Mouse (Mus musculus): ENCODE data around the gene Erbb2. TPM values are rescaled to one million over a fixed set of nuclear protein-coding genes. Genes with fewer than 3 reads are reported as not detected.

The Erbb2 gene
- polyA plus RNA-seq, 1 experiment: not detected

GRCm38 (mm10) chr11:98477011-98477701 is 64.9 kb downstream of the Erbb2 start:
- TF ChIP-seq GATA1 (IDR thresholded peaks at IDR 0.05; ENCODE audit: low read length): no peak

DNA sequence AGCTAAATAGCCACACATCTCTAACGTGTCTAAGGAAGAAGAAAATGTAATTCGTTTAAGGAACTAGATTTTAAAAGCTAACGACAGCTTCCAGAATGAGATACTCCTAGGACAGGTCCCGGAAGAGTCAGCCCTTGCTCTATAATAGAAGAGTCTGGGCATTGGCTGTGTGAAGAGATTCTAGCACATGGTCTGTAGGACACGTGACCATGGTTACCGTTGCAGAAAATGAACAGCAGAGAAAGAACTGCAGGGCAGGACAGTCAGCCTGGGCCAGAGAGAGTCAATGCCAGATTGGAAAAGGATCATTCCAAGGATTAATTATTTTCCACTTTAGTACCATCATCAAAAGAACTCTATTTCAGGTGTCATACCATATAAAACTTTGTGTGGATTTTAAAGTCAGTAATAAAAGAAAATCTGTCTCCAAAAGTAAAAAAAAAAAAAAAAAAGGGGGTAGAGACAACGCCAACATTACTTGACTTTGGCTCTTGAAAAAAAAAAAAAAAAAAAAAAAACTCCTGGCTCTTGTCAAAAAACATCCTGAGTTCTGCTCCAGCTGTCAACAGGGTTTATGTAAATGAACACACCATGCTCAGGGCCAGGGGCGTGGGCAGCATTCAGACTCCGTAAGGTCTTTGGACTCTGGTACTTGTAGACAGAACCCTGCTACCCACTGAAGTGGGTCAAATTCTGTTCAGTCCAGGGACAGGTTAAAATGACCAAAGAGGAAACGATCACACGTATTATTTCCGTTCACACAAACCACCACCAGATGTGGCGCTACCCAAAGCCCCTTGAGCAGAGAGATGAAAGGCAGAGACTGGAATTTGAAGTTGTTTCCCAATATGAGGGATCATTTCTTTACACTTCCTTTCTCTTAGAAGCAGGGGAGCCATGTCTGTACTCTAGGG is 67.0 kb downstream of the Erbb2 start:
- no peak for TF ChIP-seq GATA1 (IDR thresholded peaks at IDR 0.05; ENCODE audit: low read length)

- TF ChIP-seq GATA1 (IDR thresholded peaks at IDR 0.05; ENCODE audit: low read length): no peak
These were observed 67.7 kb downstream of the Erbb2 start for GRCm38 (mm10) chr11:98479940-98480497.

DNA sequence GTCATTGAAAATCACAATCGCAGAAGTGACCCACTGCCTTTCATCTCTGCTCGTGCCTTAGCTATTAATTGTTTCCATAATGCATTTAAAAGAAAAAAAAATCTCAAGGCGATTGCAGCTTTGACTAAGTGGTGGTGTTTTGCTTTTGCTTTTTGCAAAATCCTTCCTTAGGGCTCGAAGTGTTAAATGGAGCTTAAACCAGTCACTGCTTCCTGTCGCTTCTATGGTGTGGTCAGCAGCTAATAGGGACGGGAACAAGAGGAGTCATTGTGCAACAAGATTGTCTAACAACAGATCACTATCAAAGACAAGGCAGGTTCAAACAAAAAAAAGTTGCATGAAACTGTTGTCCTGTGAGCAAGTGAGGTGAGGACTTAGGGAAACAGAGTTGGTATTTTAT is 69.0 kb downstream of the Erbb2 start:
- TF ChIP-seq GATA1 (IDR thresholded peaks at IDR 0.05; ENCODE audit: low read length): no peak

DNA sequence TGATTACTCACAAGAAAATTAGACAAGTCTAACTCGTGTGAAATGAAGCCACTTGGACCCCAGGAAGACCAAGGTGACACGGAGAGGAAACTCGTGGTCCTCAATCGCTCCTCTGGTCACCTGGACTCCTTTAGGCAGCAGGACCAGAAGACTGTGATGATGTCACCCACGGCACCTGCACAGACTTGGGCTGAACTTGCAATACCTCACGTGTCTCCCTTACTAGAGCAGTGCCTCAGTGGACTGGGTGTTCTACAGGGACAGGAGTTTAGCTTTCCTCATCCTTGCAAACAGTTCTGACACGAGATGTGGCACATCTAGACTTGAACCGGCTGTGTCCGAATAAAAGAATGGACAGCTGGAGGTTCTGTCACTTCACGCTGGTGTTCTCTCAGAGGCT is 69.8 kb downstream of the Erbb2 start:
- no peak for TF ChIP-seq GATA1 (IDR thresholded peaks at IDR 0.05; ENCODE audit: low read length)

- TF ChIP-seq GATA1 (IDR thresholded peaks at IDR 0.05; ENCODE audit: low read length): no peak
These were observed 73.5 kb downstream of the Erbb2 start for GRCm38 (mm10) chr11:98485749-98486148.

Other genes with a start within 250 kb of the Erbb2 start
- 16.1 and 21.1 TPM in 2 replicates for gene Med1, start 219.2 kb upstream of the Erbb2 start, polyA plus RNA-seq (2012)
- gene Cdk12, start 209.4 kb upstream of the Erbb2 start, polyA plus RNA-seq (2012): 17.0 and 19.2 TPM in 2 replicates
- gene Neurod2, start 82.8 kb upstream of the Erbb2 start, polyA plus RNA-seq (2012): not detected in 2 replicates
- gene Ppp1r1b, start 64.1 kb upstream of the Erbb2 start, polyA plus RNA-seq (2012): not detected in 2 replicates
- 25.4 and 31.5 TPM in 2 replicates for gene Stard3, start 54.1 kb upstream of the Erbb2 start, polyA plus RNA-seq (2012)
- gene Tcap, start 28.7 kb upstream of the Erbb2 start, polyA plus RNA-seq (2012): not detected in 2 replicates
- gene Pnmt, start 26.0 kb upstream of the Erbb2 start, polyA plus RNA-seq (2012): not detected in 2 replicates
- gene Pgap3, start 12.0 kb upstream of the Erbb2 start, polyA plus RNA-seq (2012): 11.3 and 13.7 TPM in 2 replicates
- 35.2 and 51.4 TPM in 2 replicates for gene Mien1, start 26.5 kb downstream of the Erbb2 start, polyA plus RNA-seq (2012)
- gene Grb7, start 33.9 kb downstream of the Erbb2 start, polyA plus RNA-seq (2012): not detected in 2 replicates
- gene Ikzf3, start 133.6 kb downstream of the Erbb2 start, polyA plus RNA-seq (2012): not detected in 2 replicates
- 0.35 and 0.39 TPM in 2 replicates for gene Zpbp2, start 138.6 kb downstream of the Erbb2 start, polyA plus RNA-seq (2012)
- 38.2 and 44.7 TPM in 2 replicates for gene Ormdl3, start 174.9 kb downstream of the Erbb2 start, polyA plus RNA-seq (2012)
- gene Lrrc3c, start 185.8 kb downstream of the Erbb2 start, polyA plus RNA-seq (2012): not detected in 2 replicates
- gene Gm12355, start 213.2 kb downstream of the Erbb2 start, polyA plus RNA-seq (2012): not detected in 2 replicates
- gene Gsdma3, start 213.9 kb downstream of the Erbb2 start, polyA plus RNA-seq (2012): 0.04 TPM in 1 of 2 replicates, not detected in the other
- not detected in 2 replicates for gene Gsdma2, start 234.3 kb downstream of the Erbb2 start, polyA plus RNA-seq (2012)